Mouse (Mus musculus) bone marrow, adult 2 months (tissue): ENCODE data around the gene Farp1. TPM values are rescaled to one million over a fixed set of nuclear protein-coding genes. Genes with fewer than 3 reads are reported as not detected.

Experiments used
- H3K27ac ChIP-seq: fragments of 200-500 bp; 2 replicates; pipeline ENCODE4 v1.5.1; 2012; ENCODE audit warnings: low read depth, mild to moderate bottlenecking, control low read depth, inconsistent platforms, low read length; ENCODE audit not compliant: control insufficient read depth, poor library complexity, insufficient read depth
- H3K4me1 ChIP-seq: fragments of 200-500 bp; 2 replicates; pipeline ENCODE4 v1.6.1; 2011; ENCODE audit warnings: low read length; ENCODE audit not compliant: control insufficient read depth, insufficient read depth
- H3K4me3 ChIP-seq: fragments of 200-500 bp; replicated peaks from 2 replicates; pipeline ENCODE3; 2011; ENCODE audit warnings: mild to moderate bottlenecking, low read depth, low read length, control low read depth; ENCODE audit not compliant: control insufficient read depth
- CTCF ChIP-seq: fragments of 200-500 bp; IDR thresholded peaks from 2 replicates; pipeline ENCODE4 v1.5.1; 2011; ENCODE audit warnings: low read length, control low read depth; ENCODE audit not compliant: control insufficient read depth, insufficient read depth
- POLR2A ChIP-seq: fragments of 200-500 bp; IDR thresholded peaks from 2 replicates; pipeline ENCODE4 v1.6.1; 2011; ENCODE audit warnings: low read depth, mild to moderate bottlenecking, control low read depth, low read length, borderline replicate concordance; ENCODE audit not compliant: control insufficient read depth
- WGBS: fragments of 180-500 bp; shearing (Covaris S2); methylation state at CpG from one replicate; pipeline ENCODE4 v1.1.7; 2018; 5-methylcytosine and 5-hydroxymethylcytosine counted together
- polyA plus RNA-seq: library from polyadenylated mRNA; stranded (reverse); fragments of >200 nt; gene quantifications from 2 replicates; pipeline ENCODE4 v1.2.4, GENCODE M21; 2011; ENCODE audit warnings: low replicate concordance; ENCODE audit not compliant: missing spikeins, insufficient read depth, insufficient read length

Gene Farp1
- polyA plus RNA-seq, 1 experiment, result 4.2 TPM

DNA sequence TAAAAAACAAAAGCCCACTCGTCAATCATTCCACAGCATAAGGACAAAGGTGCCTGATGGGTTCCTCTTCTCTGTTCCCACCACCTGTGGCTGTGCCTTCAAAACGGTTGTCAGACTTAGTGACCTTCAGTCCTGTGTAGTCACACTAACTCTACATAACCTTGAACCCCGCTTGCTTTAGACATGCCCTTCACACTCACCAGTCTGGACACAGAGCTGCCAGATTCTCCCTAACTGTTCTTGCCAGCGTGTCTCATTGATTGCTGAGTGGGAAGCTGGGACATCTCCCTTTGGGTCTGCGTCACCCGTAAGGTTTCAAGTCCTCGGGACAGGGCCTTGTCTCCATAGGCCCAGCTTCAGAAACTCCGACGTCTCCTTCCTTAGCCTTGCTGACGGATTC lies 217.5 kb downstream of the Farp1 start:
- peak overlapping the region; percentile 23 for H3K4me3 ChIP-seq
- TF ChIP-seq POLR2A (no peak), CTCF (no peak)
- H3K27ac ChIP-seq, result peak overlapping the region; percentile 49
- peaks cover 12% of the 10 kb centered on the region for H3K4me1 ChIP-seq
- WGBS, result 50% methylated on average over 10 of the region's 10 CpGs

DNA sequence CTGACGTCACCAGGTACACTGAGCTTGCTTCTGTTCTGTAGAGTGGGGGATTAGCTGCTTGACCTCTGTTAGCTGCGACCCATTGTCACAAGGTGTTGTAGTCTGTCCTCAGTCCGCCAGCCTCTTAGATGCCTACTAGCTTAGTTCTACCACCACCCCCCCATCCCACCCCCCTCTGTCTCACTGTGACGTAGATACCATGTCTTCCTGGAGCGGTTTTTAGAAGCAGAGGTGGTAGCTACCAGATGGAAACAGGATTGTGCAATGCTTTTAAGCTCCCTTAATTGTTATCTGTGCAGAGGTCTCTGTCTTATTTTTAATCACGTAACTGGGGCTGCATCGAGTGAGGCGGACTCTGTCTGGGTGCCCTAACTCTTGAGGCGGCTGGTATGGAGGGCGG lies 219.9 kb downstream of the Farp1 start:
- no peak overlapping the region for H3K4me3 ChIP-seq
- peak overlapping the region; percentile 22; the same call in 1 of the 2 replicates for H3K27ac ChIP-seq
- 54% methylated on average over 10 of the region's 10 CpGs for WGBS
- TF ChIP-seq POLR2A (no peak), CTCF (no peak)
- peaks cover 15% of the 10 kb centered on the region for H3K4me1 ChIP-seq

DNA sequence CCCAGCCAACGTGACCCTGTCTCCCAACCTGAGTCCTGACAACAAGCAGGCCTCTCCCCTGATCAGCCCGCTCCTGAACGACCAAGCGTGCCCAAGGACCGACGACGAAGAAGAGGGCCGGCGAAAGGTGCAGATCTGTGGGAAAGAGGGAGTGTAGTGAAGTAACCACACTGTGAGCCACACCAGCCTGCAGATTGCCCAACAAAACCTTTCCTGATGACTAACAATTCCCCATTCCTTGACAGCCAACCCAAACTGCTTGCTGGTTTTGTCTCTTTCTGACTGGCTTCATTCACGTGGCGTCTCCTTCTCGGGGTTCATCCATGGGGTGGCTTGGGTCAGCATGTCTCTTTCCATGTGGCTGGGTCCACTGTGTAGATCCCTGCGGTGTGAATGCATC lies 220.5 kb downstream of the Farp1 start:
- Histone ChIP-seq H3K4me3 (peak overlapping the region; percentile 16), H3K27ac (peak overlapping the region; percentile 33), H3K4me1 (peaks cover 15% of the 10 kb centered on the region)
- no peak for TF ChIP-seq CTCF
- no peak for TF ChIP-seq POLR2A
- WGBS, result 49% methylated on average over 13 of the region's 13 CpGs

DNA sequence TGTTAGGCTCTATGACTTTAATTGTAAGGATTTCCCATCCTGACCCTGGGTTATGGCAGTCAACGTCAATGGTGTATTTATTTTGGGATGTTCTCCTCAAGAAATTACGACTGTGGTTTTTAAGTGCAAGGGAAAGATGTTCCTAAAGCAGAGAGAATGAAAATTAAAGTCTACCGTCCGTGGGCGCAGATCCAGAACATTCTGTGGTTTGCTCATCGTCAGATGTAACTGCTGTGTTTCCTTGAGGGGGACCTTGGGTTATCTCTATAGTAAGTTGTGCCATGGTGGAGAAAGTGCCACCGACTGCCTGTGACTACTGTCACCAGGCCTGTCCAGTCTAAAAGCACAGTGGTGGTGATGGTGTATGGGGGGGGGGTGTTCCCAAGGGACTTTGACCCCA lies 221.9 kb downstream of the Farp1 start:
- WGBS, result 35% methylated on average over 7 of the region's 7 CpGs
- no peak for TF ChIP-seq POLR2A
- TF ChIP-seq CTCF, result no peak
- H3K4me3 ChIP-seq, result no peak overlapping the region
- no peak overlapping the region; the same call in 1 of the 2 replicates for H3K27ac ChIP-seq
- peaks cover 16% of the 10 kb centered on the region for H3K4me1 ChIP-seq

DNA sequence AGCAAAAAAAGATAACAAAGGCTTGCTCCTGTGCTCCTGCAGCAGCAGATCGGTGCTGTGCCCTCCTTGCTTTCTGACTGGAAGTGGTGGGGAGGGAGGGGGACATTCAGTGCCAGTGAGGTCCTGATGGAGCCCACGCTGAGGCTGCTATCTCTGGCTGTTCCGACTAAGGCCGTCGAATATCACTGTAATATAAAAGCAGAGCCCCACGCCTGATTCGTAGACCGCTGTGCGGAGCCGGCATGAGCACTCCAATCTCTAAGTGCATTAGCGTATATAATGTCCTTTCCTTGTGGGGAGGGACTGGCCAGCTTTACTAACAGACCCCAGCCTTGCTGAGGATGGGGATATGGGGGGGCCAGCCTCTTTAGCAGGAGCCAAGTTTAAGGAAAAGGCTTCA lies 224.3 kb downstream of the Farp1 start:
- Histone ChIP-seq H3K4me3 (no peak overlapping the region), H3K27ac (no peak overlapping the region), H3K4me1 (peaks cover 17% of the 10 kb centered on the region)
- no peak for TF ChIP-seq POLR2A
- TF ChIP-seq CTCF, result no peak
- 87% methylated on average over 11 of the region's 11 CpGs for WGBS

DNA sequence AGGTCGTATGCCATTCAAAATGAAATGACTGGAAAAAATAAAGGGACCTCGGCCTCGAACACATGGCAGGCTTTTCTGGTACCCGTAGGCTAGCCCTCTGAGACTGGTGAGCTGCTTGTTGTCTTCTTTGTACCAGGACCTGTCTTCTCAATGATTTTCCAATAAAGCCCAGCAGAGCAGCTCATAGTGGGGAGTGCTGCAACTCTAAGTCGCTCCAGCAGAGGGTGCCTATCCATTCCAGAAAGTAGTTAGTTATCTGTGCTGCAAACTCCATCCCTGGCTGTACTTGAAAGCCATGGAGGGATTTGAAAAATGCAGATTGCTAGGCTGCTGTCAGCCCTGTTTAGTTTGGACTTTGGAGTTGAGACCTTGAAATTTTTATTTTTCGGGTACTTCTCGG lies 224.8 kb downstream of the Farp1 start:
- H3K27ac ChIP-seq, result no peak overlapping the region
- H3K4me1 ChIP-seq, result peaks cover 17% of the 10 kb centered on the region
- no peak overlapping the region for H3K4me3 ChIP-seq
- no peak for TF ChIP-seq POLR2A
- peak; percentile 52 for TF ChIP-seq CTCF
- 52% methylated on average over 7 of the region's 7 CpGs for WGBS

DNA sequence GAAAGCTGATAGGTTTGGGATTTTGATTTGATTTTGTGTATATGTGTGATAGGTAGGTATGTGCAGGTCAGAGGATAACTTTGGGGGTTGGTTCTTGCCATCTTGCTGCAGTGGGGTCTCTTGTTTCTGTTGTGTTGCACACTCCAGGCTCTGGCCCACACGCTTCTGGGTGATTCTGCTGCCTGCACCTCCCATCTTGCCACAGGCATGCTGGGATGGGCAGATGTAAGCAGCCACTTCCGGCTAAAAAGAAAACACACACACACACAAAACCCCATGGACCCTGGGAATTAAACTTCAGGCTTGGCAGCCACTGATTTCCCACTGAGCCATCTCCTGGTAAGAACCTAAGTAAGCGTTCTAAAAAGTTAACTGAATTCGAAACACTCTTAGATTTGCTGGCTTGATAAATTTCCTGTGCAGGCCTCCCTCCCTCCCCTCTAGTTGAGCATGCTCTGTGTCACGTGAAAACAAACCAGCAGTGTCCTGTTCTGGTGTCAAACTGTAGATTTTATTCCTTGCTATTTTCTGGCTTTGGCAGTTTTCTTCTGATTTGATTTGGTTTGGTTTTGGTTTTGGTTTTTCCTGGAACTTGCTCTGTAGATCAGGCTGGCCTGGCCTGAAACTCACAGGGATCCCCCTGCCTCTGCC lies 226.4 kb downstream of the Farp1 start:
- Histone ChIP-seq H3K4me3 (no peak overlapping the region), H3K27ac (no peak overlapping the region), H3K4me1 (peaks cover 13% of the 10 kb centered on the region)
- TF ChIP-seq POLR2A (no peak), CTCF (no peak)
- 34% methylated on average over 5 of the region's 5 CpGs for WGBS

DNA sequence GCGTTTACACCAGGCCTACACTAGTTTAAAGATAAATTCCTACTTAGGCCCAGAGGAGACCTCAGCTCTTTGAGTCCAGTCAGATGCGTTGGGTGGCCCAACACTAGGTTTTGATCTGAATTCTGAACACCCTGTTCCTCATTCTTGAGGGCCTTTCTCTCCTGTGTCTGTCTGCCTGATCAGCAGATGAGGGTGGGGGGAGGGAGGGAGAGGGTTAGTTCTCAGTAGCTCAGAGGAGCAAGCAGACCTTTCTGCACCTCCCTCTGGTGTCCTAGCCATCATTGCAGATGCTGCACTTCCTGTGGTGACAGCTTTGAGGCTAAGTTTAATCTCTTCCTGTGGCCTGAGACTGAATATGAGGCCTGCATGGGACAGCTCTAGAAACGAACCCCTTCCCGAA lies 227.6 kb downstream of the Farp1 start:
- H3K4me3 ChIP-seq, result no peak overlapping the region
- TF ChIP-seq CTCF (no peak), POLR2A (no peak)
- peak overlapping the region; percentile 3; the same call in 1 of the 2 replicates for H3K27ac ChIP-seq
- H3K4me1 ChIP-seq, result peaks cover 7% of the 10 kb centered on the region
- 34% methylated on average over 4 of the region's 4 CpGs for WGBS

DNA sequence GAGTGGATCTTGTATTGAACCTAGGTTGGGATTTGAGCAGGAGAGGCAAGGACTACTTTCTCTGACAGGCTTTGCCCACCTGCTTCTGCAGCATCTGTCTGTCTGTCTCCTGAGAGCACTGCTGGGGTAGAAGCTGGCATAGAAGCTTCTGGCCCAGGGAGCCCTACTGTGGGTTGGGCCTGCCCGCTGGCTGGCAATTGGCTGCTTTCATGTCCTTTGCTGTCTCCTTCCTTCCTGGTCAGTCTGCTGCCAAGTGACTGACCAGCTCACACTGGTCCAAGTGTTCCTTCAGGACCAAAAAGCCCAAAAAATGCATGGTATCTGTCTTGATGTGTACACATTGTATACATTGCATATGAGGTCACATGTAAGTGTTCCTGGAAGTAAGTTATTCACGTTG lies 228.9 kb downstream of the Farp1 start:
- 62% methylated on average over 2 of the region's 2 CpGs for WGBS
- Histone ChIP-seq H3K27ac (no peak overlapping the region), H3K4me1 (peaks cover 4% of the 10 kb centered on the region; the same call in 1 of the 2 replicates), H3K4me3 (no peak overlapping the region)
- TF ChIP-seq CTCF (no peak), POLR2A (no peak)
